Mouse (Mus musculus): ENCODE results near the gene Clcn5.

- no peak for TF ChIP-seq RCOR1 (conservative IDR thresholded peaks at IDR 0.05; ENCODE audit: low read depth, low read length)
- TF ChIP-seq SIN3A (IDR thresholded peaks at IDR 0.05; ENCODE audit: low read length) = no peak
- TF ChIP-seq POLR2AphosphoS2 (IDR thresholded peaks at IDR 0.05; ENCODE audit: low read depth, low read length) = no peak
- no peak for TF ChIP-seq CTCF (conservative IDR thresholded peaks at IDR 0.05 in 1 of 2, IDR thresholded peaks at IDR 0.05 in 1 of 2; ENCODE audit: low read depth in 2 of 2, low read length in 2 of 2)
- no peak for TF ChIP-seq TBP (conservative IDR thresholded peaks at IDR 0.05; ENCODE audit: low read depth, low read length)
These were observed 1.4 kb upstream of the Clcn5 start for GRCm38 (mm10) chrX:7320571-7320970.

All from CH12.LX (cell line).